Mouse (Mus musculus) E14TG2a.4 (cell line): Measurements from ENCODE around the gene Kif5c.

Source experiments
- CTCF ChIP-seq: conservative IDR thresholded peaks from 2 replicates; pipeline ENCODE4 v1.5.1; 2014; ENCODE audit warnings: low read length
- NANOG ChIP-seq: IDR thresholded peaks from 2 replicates; pipeline ENCODE4 v1.6.1; 2014; ENCODE audit warnings: borderline replicate concordance, low read length, mixed read lengths
- POU5F1 ChIP-seq: IDR thresholded peaks from 2 replicates; pipeline ENCODE4 v1.6.1; 2014; ENCODE audit warnings: low read length, borderline replicate concordance

GRCm38 (mm10) chr2:49570778-49571101 lies 48.4 kb upstream of the Kif5c start:
- TF ChIP-seq CTCF (no peak), NANOG (no peak), POU5F1 (no peak)
